Mouse (Mus musculus) forebrain, embryonic 14.5 days (tissue): Measurements from ENCODE around the gene Yipf4. TPM values are rescaled to one million over a fixed set of nuclear protein-coding genes. Genes with fewer than 3 reads are reported as not detected.

Experiments
- ATAC-seq: fragments of 200-750 bp; cut with Nextera tagmentation; 2 replicates; pipeline ENCODE4 v1.8.0; 2017; ENCODE audit warnings: mild to moderate bottlenecking, moderate library complexity
- DNase-seq: peaks from one replicate; pipeline ENCODE4 v3.0.0-alpha.2; 2015; ENCODE audit warnings: low spot score
- H3K27ac ChIP-seq: fragments of 300-500 bp; sonication (generic); 2 replicates; pipeline ENCODE4 v1.5.1; 2014; ENCODE audit warnings: low read depth, mild to moderate bottlenecking, control low read depth, low read length, moderate library complexity
- H3K27me3 ChIP-seq: fragments of 300-500 bp; sonication (generic); replicated peaks from 2 replicates; pipeline ENCODE4 v1.6.1; 2014; ENCODE audit warnings: low read length, control low read depth, mixed read lengths; ENCODE audit not compliant: control insufficient read depth, insufficient read depth
- H3K36me3 ChIP-seq: fragments of 300-500 bp; sonication (generic); 2 replicates; pipeline ENCODE4 v1.6.1; 2014; ENCODE audit warnings: low read length, control low read depth; ENCODE audit not compliant: control insufficient read depth, insufficient read depth
- H3K4me1 ChIP-seq: fragments of 300-500 bp; sonication (generic); 2 replicates; pipeline ENCODE4 v1.6.1; 2014; ENCODE audit warnings: antibody characterized with exemption, low read length, control low read depth; ENCODE audit not compliant: control insufficient read depth, insufficient read depth
- H3K4me2 ChIP-seq: fragments of 300-500 bp; sonication (generic); 2 replicates; pipeline ENCODE4 v1.6.1; 2014; ENCODE audit warnings: mild to moderate bottlenecking, control low read depth, low read length
- H3K4me3 ChIP-seq: fragments of 300-500 bp; sonication (generic); 2 replicates; pipeline ENCODE4 v1.5.1; 2014; ENCODE audit warnings: low read depth, low read length, control low read depth
- H3K9ac ChIP-seq: fragments of 300-500 bp; sonication (generic); 2 replicates; pipeline ENCODE4 v1.6.1; 2014; ENCODE audit warnings: mild to moderate bottlenecking, low read length, control low read depth, moderate library complexity
- H3K9me3 ChIP-seq: fragments of 300-500 bp; sonication (generic); replicated peaks from 2 replicates; pipeline ENCODE4 v1.6.1; 2016; ENCODE audit warnings: low read length, control low read depth, mixed read lengths; ENCODE audit not compliant: control insufficient read depth
- WGBS: fragments of 180-500 bp; shearing (Covaris S2); extraction: QIAGEN DNeasy Blood & Tissue Kit; methylation state at CpG from one replicate; pipeline ENCODE4 v1.1.7; 2014; 5-methylcytosine and 5-hydroxymethylcytosine counted together
- polyA plus RNA-seq: library from polyadenylated mRNA; unstranded; fragments of >200 nt; fragmentation: Nextera tagmentation; extraction: Ambion mirVana; gene quantifications from 2 replicates; pipeline ENCODE4 v1.2.1, GENCODE M21; 2014

The Yipf4 gene
- 65.7 and 67.4 TPM in 2 replicates for polyA plus RNA-seq

GRCm38 (mm10) chr17:74489024-74489900 lies at the start of gene Yipf4:
Yipf4 (plus strand) TSS chr17:74489493.
- ATAC-seq = peak; percentile 100
- Histone ChIP-seq H3K36me3 (peaks cover 17% of the 10 kb centered on the region), H3K4me1 (peaks cover 7% of the 10 kb centered on the region; the same call in 1 of the 2 replicates), H3K9me3 (no peaks in the 10 kb centered on the region), H3K27me3 (no peaks in the 10 kb centered on the region), H3K4me2 (peak within 1 kb of the TSS; percentile 71), H3K9ac (peak within 1 kb of the TSS; percentile 89), H3K4me3 (peak within 1 kb of the TSS; percentile 96), H3K27ac (peak within 1 kb of the TSS; percentile 68; the same call in 1 of the 2 replicates)
- DNase-seq = peak; percentile 98
- 6% methylated on average over 51 of the region's 58 CpGs for WGBS

DNA sequence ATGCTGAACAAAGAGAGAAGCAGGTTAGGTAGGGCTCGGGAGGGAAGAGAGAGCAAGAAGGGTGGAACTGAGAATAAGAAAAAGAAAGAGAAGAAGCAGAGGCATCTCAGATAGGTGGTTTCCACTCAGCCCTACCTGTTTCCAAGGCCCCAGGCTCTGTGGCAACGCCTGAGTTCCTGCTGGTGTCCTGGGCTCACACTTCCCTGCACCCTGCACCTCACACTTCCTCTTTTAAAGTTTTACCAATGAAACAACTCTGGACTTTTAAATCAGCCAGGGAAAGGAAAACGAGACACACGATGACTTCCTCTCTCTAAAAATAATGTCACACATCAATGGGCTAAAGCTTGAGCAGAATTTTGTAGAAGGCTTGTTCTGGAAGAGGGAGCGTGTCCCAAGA lies 48.8 kb upstream of the Yipf4 start:
- Histone ChIP-seq H3K27ac (no peak overlapping the region), H3K4me3 (no peak overlapping the region), H3K9me3 (no peaks in the 10 kb centered on the region), H3K4me1 (no peaks in the 10 kb centered on the region), H3K9ac (no peak overlapping the region), H3K4me2 (no peak overlapping the region), H3K27me3 (no peaks in the 10 kb centered on the region), H3K36me3 (no peaks in the 10 kb centered on the region)
- 81% methylated on average over 5 of the region's 5 CpGs for WGBS
- ATAC-seq (no peak), DNase-seq (no peak)

GRCm38 (mm10) chr17:74449776-74450175 lies 39.5 kb upstream of the Yipf4 start:
- 83% methylated on average over 10 of the region's 10 CpGs for WGBS
- H3K27ac ChIP-seq = no peak overlapping the region
- no peaks in the 10 kb centered on the region for H3K36me3 ChIP-seq
- H3K9me3 ChIP-seq = no peaks in the 10 kb centered on the region
- no peak for ATAC-seq
- H3K4me3 ChIP-seq = no peak overlapping the region
- H3K4me1 ChIP-seq = no peaks in the 10 kb centered on the region
- H3K4me2 ChIP-seq = no peak overlapping the region
- H3K27me3 ChIP-seq = no peaks in the 10 kb centered on the region
- no peak for DNase-seq
- no peak overlapping the region for H3K9ac ChIP-seq

- WGBS = 81% methylated on average over 3 of the region's 3 CpGs
- Histone ChIP-seq H3K9me3 (no peaks in the 10 kb centered on the region), H3K9ac (no peak overlapping the region), H3K4me3 (no peak overlapping the region), H3K4me1 (no peaks in the 10 kb centered on the region), H3K4me2 (no peak overlapping the region), H3K36me3 (no peaks in the 10 kb centered on the region), H3K27me3 (no peaks in the 10 kb centered on the region), H3K27ac (no peak overlapping the region)
- no peak for DNase-seq
- no peak for ATAC-seq
Observed at GRCm38 (mm10) chr17:74453928-74454327, 35.4 kb upstream of the Yipf4 start.

DNA sequence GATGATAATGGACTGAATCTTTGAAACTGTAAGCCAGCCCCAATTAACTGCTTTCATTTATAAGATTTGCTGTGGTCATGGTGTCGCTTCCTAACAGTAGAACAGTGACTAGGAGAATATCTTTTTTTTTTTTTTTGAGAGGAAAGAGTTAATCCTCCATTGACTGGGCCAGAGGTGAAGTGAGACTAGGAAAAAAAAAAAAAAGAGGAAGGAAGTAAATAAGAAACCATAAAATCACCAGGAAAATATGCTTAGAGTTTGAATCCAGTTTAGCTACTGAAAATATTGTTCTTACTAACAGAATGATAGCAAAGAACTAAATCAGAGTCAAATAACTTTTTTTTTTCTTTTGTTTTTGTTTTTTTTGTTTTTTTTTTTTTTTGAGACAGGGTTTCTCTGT lies 34.6 kb upstream of the Yipf4 start:
- WGBS = 87% methylated on average over 1 of the region's 1 CpGs
- H3K9me3 ChIP-seq = no peaks in the 10 kb centered on the region
- no peaks in the 10 kb centered on the region for H3K27me3 ChIP-seq
- H3K36me3 ChIP-seq = no peaks in the 10 kb centered on the region
- H3K4me3 ChIP-seq = no peak overlapping the region
- no peak overlapping the region for H3K9ac ChIP-seq
- no peak overlapping the region for H3K4me2 ChIP-seq
- H3K27ac ChIP-seq = no peak overlapping the region
- ATAC-seq = no peak
- no peaks in the 10 kb centered on the region for H3K4me1 ChIP-seq
- no peak for DNase-seq

- Histone ChIP-seq H3K9me3 (no peaks in the 10 kb centered on the region), H3K27ac (no peak overlapping the region), H3K27me3 (no peaks in the 10 kb centered on the region), H3K4me2 (no peak overlapping the region), H3K9ac (no peak overlapping the region), H3K4me3 (no peak overlapping the region), H3K36me3 (no peaks in the 10 kb centered on the region), H3K4me1 (no peaks in the 10 kb centered on the region)
- ATAC-seq (no peak), DNase-seq (no peak)
- WGBS = 90% methylated on average over 4 of the region's 4 CpGs
Observed at GRCm38 (mm10) chr17:74455426-74455825, 33.9 kb upstream of the Yipf4 start.

DNA sequence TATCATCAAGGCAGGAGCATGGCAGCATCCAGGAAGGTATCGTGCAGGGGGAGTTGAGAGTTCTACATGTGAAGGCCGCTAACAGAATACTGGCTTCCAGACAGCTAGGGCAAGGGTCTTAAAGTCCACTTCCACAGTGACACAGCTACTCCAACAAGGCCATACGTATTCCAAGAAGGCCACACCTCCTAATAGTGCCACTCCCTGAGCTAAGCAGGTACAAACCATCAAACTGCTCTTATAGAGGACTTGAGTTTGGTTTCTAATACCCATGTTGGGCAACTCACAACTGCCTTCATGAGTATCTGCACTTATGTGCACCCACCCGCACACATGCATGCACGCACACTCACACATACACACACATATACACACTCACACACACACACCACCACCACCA lies 32.5 kb upstream of the Yipf4 start:
- no peak overlapping the region for H3K9ac ChIP-seq
- no peak overlapping the region for H3K4me2 ChIP-seq
- 97% methylated on average over 5 of the region's 5 CpGs for WGBS
- DNase-seq (no peak), ATAC-seq (no peak)
- H3K4me3 ChIP-seq = no peak overlapping the region
- H3K9me3 ChIP-seq = no peaks in the 10 kb centered on the region
- no peak overlapping the region for H3K27ac ChIP-seq
- H3K4me1 ChIP-seq = no peaks in the 10 kb centered on the region
- H3K36me3 ChIP-seq = no peaks in the 10 kb centered on the region
- no peaks in the 10 kb centered on the region for H3K27me3 ChIP-seq

DNA sequence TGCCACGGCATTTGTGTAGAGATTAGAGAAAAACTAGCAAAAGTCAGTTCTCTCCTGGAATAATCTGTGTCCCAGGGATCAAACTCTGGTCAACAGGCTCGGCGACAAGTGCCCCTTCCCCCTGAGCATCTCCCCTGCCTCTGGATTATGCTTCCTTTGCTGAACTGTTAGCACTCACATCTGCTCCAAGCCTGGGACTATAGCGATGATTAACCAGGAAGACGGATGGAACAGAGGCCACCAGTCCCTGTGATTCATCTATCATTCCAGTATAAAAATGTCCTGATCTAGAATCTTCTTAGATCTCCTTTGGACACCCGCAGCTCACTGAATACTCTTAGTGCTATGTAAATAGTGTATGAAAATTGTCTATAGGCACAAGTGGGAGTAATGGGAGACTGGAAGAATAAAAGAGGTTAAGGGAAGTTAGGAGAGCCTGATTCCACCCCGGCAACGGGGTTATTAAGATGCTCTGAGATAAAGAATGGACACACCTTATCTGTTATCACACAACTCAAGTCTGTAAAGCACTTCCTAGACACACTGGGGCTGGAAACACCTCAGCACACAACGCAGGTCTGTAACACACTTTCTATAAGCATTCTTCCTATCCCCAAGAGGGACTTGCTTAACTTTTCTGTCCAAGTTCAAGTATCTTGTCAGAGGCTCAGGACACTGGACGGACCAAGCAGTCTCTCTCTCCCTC lies 31.2 kb upstream of the Yipf4 start:
- H3K36me3 ChIP-seq = no peaks in the 10 kb centered on the region
- no peaks in the 10 kb centered on the region for H3K9me3 ChIP-seq
- no peak overlapping the region for H3K27ac ChIP-seq
- no peaks in the 10 kb centered on the region for H3K4me1 ChIP-seq
- ATAC-seq (no peak), DNase-seq (no peak)
- H3K9ac ChIP-seq = no peak overlapping the region
- H3K4me2 ChIP-seq = no peak overlapping the region
- no peak overlapping the region for H3K4me3 ChIP-seq
- WGBS = 78% methylated on average over 10 of the region's 10 CpGs
- no peaks in the 10 kb centered on the region for H3K27me3 ChIP-seq
